Mouse (Mus musculus): ENCODE measurements around the gene Foxp3.

Foxp3 gene

DNA sequence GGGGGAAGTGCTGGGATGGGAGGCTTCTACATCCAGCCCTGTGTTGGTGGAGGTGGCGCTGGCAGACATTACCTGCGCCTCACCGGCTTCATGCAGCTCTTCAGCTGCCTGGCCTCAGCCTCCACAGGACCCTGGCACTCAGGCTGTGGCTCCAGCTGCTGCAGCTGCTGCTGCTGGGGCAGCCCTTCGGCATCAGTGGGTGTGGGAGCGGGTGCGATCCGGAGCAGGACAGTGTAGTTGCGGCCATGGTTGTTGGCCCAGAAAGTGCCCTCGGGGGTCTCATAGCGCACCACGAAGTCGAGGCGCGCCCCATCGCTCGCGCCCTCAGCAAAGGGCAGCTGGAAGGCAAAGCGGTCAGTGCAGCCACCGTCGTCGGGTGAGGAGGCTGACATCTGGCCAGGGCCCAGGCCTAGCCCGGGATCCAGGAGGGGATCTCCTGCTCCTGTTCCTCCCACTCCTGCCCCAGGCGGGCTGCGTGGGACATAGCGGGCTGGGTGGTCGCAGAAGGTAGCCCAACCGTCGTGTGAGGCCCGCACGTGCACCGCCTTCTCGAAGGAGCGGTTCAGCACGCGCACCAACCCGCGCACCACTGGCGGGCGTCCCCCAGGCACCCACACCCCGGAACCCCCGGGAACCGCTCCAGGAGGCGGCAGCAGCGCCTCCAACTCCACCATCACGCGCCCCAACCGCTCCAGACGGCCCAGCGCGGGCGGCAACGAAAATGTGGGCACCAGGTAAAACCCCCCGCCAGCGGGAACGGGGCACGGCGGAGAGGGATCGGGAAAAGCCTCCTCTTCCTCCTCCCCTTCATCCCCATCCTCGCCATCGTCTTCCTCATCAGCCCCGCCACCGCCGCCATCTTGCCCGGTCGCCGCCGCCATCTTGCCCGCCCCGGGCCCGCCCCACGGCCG is at the start of gene Foxp3:
Gene Foxp3 (plus strand): TSS at position 469 of the 911 bp plus-strand sequence.
- DNase-seq: peak; percentile 73

DNA sequence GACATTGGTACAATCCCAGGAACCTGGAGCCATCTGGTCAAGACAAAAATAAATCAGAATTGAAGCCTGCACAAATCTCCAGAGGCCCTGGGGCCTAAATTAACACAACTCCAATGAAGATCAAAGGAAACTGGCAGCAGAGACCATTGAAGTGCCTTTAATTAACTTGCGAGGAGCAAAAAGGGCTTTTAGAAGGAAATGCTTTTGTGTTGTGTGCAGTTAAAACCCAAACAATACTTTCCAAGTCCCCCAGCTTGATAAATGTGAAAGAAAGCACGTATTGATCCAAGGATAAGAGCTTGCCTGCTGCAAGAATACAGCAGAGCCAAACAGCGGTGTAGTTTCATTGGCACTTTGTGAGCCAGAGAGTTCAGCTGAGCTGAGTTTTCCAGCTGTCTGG is 48.5 kb upstream of the Foxp3 start:
- no peak for DNase-seq

DNA sequence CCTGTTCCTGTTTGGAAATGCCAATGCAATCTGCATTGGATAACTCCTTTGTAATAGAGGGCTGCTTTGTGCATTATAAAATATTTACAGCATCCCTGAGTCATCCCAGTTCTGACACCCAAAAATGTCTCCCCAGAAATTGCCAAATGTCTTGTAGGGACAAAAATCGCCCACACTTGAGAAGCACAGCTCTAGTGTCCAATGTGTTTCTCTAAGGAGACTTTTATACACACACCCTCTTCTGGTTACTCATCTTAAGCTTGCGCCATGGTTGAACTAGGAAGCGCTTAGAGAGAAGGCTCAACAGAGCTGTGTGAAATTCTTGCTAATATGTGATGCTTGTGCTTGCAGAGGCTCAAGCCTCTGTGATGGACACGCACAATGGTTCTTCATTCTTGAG is 20.0 kb upstream of the Foxp3 start:
- no peak for DNase-seq

DNA sequence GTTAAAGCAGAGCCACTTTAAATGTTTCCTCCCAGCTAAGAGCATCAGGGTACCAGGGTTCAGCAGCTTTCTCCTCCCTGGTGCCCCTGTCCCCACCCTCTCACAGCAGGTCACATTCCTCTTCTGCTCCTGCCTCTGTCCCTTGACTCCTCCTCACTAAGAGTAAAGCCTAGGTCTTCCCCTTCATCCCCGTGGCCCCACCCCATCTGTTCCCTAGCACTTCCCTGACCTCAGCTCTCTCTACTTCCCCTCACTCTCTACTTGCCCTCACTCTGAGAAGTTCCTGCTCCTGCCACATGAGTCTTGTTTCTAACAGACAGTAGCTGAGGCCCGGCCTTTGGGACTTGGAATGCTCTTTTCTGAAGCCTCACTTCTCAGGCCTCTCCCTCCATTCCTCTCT is 10.4 kb upstream of the Foxp3 start:
- peak; percentile 75 for DNase-seq

DNA sequence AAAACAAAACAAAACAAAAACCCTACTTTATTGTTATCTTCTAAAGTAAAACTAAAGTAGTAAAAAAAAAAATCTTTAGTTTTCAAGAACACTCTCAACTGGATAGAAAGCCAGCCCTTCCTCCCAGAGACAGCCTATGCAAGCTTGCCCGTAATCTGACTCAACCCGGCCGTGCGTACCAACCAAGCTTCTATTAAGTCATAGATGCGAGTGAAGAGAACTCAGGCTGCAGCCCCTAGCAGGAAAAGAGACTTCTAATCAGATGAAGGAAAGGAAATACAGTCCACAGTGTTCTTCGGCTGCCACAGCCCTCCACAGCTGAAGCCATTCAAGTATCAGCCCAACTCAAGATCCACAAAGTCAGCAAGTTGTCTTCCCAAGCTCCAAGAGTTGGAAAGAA is 7.1 kb upstream of the Foxp3 start:
- DNase-seq: peak; percentile 50

DNA sequence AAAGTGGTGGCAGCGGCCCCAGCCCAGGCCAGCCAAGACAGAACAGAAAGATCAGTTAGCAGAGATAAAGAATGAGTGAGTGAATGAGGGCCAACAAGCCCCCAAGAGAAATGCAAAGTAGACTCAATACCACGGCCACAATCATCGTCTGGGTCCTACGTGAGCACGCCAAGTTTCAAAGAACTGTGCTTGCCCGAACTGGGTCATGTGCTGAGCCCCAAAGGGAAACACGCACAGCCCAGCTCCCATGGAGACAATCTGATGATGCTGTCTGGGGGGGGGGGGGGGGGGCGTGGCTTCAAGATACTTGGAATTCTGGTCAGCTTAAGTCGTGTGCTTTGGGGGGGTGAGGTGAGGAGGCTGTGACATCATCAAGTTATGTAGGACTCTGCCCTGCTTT is 6.0 kb upstream of the Foxp3 start:
- DNase-seq: peak; percentile 79

DNA sequence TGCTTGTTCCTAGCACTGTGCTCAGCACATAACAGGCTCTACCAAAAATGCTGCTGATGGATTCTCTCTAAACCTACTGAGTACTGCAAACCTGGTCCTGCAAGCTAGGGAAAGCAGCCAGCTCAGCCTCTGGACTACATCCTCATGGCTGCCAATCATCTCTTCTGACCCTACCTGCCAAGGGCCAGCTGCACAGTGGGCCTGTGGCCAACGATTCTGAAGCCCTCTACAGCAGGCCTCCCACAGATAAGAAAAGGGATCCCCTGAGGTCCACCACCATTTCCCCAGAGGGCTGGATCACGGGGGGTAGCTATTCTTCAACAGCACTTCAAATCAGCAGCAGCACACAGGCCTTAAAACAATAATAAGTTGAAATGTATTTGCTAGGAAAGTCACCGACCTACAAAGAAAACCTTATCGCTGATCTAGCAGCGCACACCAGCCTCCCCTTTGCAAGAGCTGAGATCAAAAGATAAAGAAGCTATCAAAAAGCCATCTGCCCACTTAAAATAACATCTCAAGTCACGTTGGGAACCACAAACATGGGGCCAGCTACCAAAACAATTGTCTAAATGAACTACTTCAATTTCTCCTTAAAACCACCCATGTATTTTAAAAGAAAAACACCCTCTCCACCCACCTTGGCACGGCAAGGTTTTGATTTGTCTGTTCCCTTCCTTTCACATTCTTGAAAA is 2.8 kb upstream of the Foxp3 start:
- peak; percentile 89 for DNase-seq

DNA sequence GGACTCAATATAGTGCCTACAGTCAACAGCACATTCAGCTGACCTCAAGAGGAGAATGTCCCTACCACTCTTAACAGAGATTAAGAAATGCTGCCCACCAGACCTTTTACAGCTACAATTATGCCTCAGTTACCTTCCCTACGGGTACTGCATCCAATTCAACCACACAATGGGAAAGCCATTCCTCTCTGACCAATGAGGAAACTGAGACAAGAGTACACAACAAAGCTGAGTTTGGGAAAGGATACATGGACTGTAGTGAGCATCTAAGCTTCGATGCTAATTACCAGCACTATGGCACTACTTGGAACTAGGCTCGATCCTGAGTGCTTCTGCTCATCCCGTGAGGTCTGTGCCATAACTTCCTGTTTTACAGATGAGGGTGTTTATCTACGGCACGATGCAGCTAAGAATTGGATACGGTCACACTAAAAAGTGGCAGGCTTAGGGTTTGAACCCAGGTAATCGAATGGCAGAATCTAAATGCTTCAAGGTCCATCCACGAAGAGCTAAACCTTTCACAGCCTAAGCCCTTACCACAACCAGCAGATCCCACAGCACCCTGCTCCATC is 1.8 kb upstream of the Foxp3 start:
- DNase-seq: peak; percentile 34

DNA sequence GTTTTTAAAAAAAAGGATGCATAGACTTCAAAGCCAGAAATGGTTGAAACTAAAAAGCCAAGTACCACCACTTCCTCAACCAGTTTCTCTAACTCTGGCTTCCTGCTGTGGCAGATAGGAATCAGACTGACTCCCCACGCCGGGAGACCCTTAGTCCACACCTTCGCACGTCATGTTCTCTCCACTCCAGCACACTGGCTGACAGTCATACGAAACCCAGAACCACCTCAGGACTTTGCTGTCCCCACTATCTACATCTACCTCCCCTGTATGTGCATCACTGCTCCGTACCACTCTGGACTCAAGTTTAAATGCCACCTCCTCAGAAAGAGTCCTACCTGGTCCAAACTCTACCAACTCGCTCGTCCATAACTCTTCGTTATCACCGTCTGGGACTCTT is 978 bp upstream of the Foxp3 start:
- peak; percentile 51 for DNase-seq

DNA sequence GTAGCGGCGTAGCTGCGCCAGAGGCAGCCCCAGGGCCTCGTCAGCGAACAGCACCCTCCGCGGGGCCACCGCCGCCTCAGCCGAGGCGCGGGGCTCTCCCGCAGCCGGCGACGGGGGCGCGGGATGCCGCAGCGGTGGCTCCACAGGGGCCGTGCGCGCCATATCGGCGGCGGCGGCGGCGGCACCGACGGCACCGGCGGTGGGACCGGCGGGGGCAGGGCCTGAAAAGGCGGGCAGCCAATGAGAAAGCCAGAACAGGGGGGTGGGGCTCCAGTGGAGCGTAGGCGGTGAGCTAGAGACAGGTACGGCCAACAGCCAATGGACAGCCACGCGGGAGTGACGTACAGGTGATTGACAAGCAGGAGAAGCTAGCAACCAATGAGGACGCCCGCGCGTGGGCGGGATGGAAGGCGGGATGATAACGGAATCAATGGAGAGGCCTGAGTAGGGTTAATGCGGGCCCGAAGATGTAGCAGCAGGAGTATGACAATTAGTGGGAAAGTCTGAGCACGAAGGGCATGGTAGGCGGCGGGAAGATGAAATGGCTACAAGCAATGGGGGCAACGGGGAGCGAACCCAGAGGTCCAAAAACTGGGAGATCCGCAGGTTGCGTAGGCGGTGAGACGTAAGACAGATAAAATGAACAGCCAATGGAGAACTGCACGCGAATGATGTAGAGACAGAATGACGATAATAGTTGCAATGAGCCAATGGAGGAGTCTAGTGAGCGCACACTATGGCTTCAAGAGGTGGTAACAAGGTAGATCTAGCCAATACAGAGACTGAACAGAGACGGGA is 842 bp downstream of the Foxp3 start, which contains the start of gene Ppp1r3f:
Gene Ppp1r3f (minus strand): TSS at position 197 of the 798 bp plus-strand sequence.
- DNase-seq: peak; percentile 100

DNA sequence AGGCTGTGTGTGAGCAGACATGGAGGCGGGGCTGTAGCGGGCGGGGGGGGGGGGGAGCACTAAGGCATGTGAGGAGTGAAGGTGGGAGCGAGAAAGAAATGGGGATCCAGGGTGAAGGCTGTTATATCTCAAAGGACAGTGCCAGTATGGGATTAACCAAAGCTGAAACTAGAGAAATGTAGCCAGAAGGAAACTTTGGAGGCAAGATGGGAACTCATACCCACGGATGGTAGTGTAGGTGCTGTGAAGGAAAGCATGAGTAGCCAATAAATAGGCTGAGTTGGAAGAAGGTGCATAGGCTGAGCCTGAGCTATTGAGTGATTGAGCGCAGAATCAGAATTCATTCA is 1.4 kb downstream of the Foxp3 start:
- no peak for DNase-seq

DNA sequence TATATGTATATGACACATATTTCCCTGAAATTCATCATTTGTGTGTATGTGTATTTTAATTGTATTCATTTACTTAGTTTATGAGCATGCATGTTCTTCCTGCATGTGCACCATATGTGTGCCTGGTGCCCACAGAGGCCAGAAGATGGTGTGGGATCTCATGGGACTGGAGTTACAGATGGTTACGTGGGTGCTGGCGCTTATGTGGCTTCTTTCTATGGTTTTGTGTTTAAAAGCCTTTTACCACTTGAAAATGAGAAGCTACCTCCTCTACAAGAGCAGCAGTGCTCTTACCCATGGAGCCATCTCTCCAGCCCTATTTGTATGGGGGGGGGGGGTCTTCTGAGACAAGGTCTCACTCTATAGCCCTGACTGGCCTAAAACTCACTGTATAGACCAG is 7.7 kb downstream of the Foxp3 start:
- peak; percentile 16 for DNase-seq

DNA sequence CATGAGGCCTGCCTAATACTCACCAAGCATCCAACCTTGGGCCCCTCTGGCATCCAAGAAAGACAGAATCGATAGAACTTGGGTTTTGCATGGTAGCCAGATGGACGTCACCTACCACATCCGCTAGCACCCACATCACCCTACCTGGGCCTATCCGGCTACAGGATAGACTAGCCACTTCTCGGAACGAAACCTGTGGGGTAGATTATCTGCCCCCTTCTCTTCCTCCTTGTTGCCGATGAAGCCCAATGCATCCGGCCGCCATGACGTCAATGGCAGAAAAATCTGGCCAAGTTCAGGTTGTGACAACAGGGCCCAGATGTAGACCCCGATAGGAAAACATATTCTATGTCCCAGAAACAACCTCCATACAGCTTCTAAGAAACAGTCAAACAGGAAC is 10.4 kb downstream of the Foxp3 start:
- peak; percentile 68 for DNase-seq

DNA sequence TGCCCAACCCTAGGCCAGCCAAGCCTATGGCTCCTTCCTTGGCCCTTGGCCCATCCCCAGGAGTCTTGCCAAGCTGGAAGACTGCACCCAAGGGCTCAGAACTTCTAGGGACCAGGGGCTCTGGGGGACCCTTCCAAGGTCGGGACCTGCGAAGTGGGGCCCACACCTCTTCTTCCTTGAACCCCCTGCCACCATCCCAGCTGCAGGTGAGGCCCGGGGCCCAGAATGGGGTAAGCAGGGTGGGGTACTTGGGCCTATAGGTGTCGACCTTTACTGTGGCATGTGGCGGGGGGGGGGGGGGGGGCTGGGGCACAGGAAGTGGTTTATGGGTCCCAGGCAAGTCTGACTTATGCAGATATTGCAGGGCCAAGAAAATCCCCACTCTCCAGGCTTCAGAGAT is 12.9 kb downstream of the Foxp3 start:
- DNase-seq: peak; percentile 75

DNA sequence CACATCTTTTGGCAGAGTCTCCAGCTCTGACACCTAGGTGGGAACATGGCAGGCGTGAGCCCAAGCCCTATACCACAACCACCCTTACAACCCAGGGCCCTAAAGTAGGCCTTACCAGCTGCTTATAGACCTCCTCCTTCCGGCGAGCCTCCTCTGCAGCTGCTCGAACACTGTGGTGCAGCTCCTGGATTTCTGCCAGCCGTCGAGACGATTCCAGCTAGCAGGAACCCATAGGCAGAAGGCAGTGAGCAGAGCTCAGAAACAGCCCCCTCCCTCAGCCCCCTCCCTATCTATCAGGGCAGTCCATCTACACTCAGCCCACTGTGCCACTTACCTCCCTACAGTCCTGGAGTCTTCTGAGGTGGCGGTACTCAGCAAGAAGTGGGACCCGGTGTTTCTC is 21.9 kb downstream of the Foxp3 start:
- DNase-seq: no peak

DNA sequence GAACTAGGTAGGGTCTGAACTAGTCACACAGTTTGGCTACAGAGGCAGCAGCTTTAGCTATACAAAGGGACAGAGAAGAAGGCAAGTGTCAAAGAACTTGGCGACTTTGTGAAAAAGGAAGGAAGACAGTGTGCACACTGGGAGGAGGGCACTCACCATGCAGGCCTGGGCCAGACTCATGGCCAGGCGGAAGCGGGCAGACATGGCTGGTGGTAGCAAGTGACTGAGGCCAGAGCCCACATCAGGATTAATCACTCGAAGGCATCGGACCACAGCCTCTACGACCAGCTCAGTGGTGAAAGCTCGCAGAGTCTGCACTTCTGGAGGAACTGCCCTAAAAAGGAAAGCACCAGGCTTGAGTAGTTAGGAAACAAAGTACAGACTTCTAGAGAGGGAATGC is 30.6 kb downstream of the Foxp3 start:
- no peak for DNase-seq

DNA sequence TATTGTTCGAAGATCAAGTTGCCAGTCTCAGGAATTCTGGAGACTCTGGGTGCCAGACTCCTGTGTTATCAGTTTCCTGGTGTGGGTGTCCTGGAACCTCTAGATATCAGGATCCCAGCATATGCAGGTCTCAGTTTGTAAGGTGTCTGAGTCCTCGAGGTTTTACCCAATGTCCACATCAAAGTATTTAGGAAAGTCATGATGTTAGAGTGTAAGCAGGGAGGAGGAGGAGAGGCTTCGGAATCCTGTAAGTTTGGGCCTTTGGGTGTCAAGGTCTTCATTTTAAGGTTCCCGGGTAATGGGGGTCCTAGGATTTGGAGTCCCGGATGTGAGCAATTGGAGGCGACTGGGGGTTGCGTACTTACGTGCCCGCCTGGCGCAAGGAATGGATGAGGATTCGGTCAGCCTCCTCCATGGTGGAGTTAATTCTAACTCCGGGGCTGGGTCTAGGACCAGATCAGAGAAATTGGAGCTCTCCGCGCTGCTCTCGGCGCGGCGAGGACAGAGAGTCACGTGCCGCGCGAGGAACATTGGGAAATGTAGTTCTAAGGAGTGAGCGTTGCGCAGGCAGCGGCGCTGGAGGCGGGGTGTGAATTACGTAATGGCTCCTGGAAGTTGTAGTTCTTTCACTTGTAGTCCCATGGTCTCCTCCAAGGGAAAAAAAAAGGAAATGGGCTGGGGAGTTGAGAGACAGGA is 31.6 kb downstream of the Foxp3 start, which contains the start of gene Ccdc22:
Gene Ccdc22 (minus strand): TSS at position 639 of the 696 bp plus-strand sequence.
- DNase-seq: peak; percentile 98

DNA sequence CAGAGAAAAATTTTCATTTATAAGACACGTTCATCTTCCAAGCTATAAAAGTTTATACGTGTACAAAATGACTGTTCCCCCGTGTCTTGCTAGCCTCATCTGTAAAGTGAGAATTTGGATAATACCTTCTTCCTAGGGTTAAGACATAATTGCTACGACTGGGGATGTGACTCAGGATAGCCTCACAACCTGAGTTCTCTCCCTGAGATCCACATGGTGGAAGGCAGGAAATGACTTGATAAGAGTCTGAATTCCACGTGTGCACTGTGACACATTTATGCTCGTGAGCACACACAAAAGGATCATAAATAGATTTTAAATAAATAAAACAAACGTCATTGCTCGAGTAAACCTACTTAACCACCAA is 32.1 kb downstream of the Foxp3 start:
- no peak for DNase-seq

DNA sequence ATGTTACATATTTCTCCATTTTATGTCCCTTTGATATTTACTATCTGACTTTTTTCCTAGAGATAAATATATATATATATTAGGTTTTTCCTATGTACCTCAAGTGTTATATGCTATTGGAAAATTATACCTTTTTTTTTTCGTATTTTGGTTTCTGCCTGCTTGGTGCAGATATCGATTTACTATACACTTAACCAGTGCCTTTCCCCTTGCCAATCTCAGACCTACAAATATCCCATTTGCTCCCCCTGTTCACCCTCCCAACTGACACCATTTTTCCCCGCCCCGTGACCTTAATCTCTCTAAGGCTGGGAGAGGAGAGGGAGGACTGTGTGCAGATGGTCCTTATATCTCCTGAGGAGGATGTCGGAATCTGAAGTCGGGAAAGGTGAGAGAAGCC is 33.3 kb downstream of the Foxp3 start, which contains the start of gene Cacna1f:
Gene Cacna1f (plus strand): TSS at position 301 of the 400 bp plus-strand sequence.
- no peak for DNase-seq

DNA sequence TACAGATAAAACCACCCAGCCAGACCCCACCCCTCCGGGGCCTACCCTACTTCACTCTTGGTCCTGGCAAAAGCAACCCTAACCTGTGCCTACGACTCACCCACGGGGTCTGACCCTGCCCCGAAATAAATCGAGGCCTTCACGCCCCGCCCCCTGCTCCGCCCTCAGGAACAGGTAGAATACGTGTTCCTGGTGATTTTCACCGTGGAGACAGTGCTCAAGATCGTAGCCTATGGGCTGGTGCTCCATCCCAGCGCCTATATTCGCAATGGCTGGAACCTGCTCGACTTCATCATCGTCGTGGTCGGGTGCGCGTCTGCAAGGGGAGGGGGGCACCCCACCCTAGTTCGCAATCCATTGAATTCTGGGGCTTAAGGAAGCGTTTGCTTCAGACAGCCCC is 36.6 kb downstream of the Foxp3 start:
- DNase-seq: no peak

DNA sequence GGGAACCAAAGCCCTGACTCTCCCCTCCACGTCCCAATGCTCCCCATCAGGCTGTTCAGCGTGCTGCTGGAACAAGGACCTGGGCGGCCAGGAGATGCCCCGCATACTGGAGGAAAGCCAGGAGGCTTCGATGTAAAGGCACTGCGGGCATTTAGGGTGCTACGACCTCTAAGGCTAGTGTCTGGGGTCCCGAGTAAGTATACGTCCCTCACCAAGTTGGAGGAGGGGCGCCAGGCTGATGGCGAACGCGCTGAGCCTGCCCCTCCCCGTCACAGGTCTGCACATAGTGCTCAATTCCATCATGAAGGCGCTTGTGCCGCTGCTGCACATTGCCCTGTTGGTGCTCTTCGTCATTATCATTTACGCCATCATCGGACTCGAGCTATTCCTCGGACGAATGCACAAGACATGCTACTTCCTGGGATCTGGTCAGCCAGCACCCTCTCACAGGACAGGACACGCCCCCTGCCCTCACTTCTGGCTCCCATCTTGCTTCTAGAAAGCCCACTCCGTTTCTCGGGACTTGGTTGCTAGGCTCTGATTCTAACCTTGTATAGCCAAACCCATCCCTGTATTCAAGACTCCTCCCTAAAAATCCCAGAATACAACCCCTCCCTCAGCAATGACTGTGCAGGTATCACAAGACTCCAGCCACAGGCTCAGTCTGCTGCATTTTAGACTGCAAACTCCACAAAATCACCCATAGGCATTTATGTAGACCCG is 37.3 kb downstream of the Foxp3 start:
- DNase-seq: no peak

Data from heart, adult 11 months (tissue).